ENCODE assay signal across 18 mouse cellular contexts in the genomic region with DNA sequence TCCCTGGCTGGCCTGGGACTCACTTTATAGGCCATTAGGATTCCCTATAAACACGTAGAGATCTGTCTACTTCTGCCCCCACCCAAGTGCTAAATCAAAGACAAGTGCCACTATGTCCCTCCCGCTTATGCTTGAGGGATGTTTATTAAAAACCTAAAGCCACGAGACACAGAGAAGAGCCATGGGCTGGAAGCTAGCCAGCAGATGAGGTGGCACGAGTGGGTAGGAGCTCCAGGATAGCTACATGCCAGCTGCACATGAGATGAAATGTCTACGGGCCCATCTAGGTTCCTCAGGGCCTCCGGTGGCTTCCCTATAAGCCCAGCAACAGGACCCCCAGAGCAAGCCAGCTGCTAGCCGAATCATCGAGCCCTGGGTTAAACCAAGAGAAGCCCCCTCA. TPM values are rescaled to one million over a fixed set of nuclear protein-coding genes. Genes with fewer than 3 reads are reported as not detected.
A peak's percentile ranks its signal among the peaks of the same experiment; 100 is the strongest.
DNase-seq lines count a peak whose midpoint lies in the region.
"Had no signal": no experiment of that assay in that cellular context is flagged by ENCODE, and none has a peak within 500 bp of the region (broad histone marks: within the 10 kb centered on the region; RNA-seq: fewer than 3 reads in every experiment).

No protein-coding gene starts in this region.

- DNase-seq in adrenal gland, postnatal 25 days, result peak; percentile 46
- no peak for DNase-seq in adrenal gland, adult 2 months
- DNase-seq in left cerebral cortex, adult 18-20 months (ENCODE audit: low spot score in 2 of 2), result peak; percentile 65 to 67
- no peak for DNase-seq in left cerebral cortex, adult 11 months (ENCODE audit: low spot score)
- peak; percentile 67 to 75 for DNase-seq in right cerebral cortex, adult 2 months (ENCODE audit: low spot score in 2 of 2)
- no peak for DNase-seq in urinary bladder, postnatal 25 days (ENCODE audit: low spot score)
- no peak for DNase-seq in urinary bladder, adult 18-20 months (ENCODE audit: low spot score in 2 of 2)
- DNase-seq: adrenal gland, adult 8-10 months; cerebellum, adult 11 months; cerebellum, adult 9-10 months; cerebellum, postnatal 36 days; embryo, embryonic 11 days; gastrocnemius, postnatal 25 days; heart, adult 11 months; kidney, adult 2 months; kidney, postnatal 36 days; thymus, adult 2 months; thymus, postnatal 36 days had no signal

RNA-seq across cellular contexts. Expression of a gene that starts 25.2 kb away (rescaled TPM):
- 75.7 and 104 TPM in 2 replicates for total RNA-seq in adrenal gland, postnatal 25 days (2021)
- total RNA-seq in adrenal gland, adult 2 months (2021), result 10 to 100 TPM; 68.8 to 91.5 TPM
- 219 and 241 TPM in 2 replicates for polyA plus RNA-seq in adrenal gland, adult 2 months (2012; rRNA removed)
- total RNA-seq in left cerebral cortex, adult 18-20 months (2021), result 10 to 100 TPM; 50.0 to 52.4 TPM

RNA-seq across cellular contexts. Expression of a gene that starts 48.1 kb away (rescaled TPM):
- total RNA-seq in adrenal gland, postnatal 25 days (2021), result 2.4 and 4.3 TPM in 2 replicates
- total RNA-seq in adrenal gland, adult 2 months (2021), result 1 to 10 TPM; 4.9 to 5.0 TPM
- polyA plus RNA-seq in adrenal gland, adult 2 months (2012; rRNA removed), result 8.6 and 10.5 TPM in 2 replicates
- total RNA-seq in left cerebral cortex, adult 18-20 months (2021), result 100 to 1,000 TPM; 229 to 237 TPM

Comparison
In these comparisons a context has a peak if more than half of its experiments do, and no peak if none do; other contexts are left out.
1. DNase-seq: peak in adrenal gland, postnatal 25 days (single experiment), left cerebral cortex, adult 18-20 months (2 of 2) and right cerebral cortex, adult 2 months (2 of 2); none in adrenal gland, adult 2 months (single experiment), left cerebral cortex, adult 11 months (single experiment), urinary bladder, postnatal 25 days (single experiment) and urinary bladder, adult 18-20 months (0 of 2).
2. RNA of a gene that starts 48.1 kb away (total RNA-seq): 229 to 237 TPM in left cerebral cortex, adult 18-20 months; 4.9 to 5.0 TPM in adrenal gland, adult 2 months and 2.4 to 4.3 TPM in adrenal gland, postnatal 25 days; every median in the first group is over 10 times any median in the second.